Mouse (Mus musculus): ENCODE data around the gene Pld3.

GRCm38 (mm10) chr7:27510809-27511208 is 42.2 kb downstream of the Pld3 start:
- no peak for TF ChIP-seq CTCF (IDR thresholded peaks at IDR 0.05; ENCODE audit: control insufficient read depth, insufficient read depth, low read length)
- no peak for TF ChIP-seq POLR2A (IDR thresholded peaks at IDR 0.05; ENCODE audit: borderline replicate concordance, control insufficient read depth, low read depth, low read length)
